Mouse (Mus musculus): ENCODE data around the gene Pomt1.

DNA sequence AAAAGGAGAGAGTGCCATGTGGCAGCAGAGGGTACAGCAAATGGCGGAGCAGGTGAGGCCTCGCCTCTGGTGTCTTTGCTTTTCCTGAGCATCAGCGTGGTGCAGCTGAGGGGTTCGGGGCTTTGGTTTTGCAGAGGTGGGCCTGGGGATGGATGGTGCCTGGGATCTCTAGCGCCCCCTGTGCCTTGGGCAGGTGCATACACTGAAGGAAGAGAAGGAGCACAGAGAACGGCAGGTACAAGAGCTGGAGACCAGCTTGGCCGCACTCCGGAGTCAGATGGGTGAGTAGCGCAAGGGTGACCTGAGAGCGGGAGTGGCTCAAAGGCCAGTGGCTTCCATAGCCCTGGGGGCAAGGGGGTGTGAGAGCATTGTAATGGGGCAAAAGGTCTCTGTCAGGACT is 66.6 kb downstream of the Pomt1 start:
- TF ChIP-seq POLR2A (IDR thresholded peaks at IDR 0.05; ENCODE audit: borderline replicate concordance, extremely low read depth, low read depth, low read length): no peak
- 0 out of 2 replicates have a peak, but pooled peaks have one; percentile 20 for TF ChIP-seq CTCF (IDR thresholded peaks at IDR 0.05; ENCODE audit: insufficient read depth, low read length)
